Mouse (Mus musculus) small intestine, adult 2 months (tissue): ENCODE measurements around the gene Hnrnpm.

ENCODE experiments used
- CTCF ChIP-seq: fragments of 200-500 bp; IDR thresholded peaks from 2 replicates; pipeline ENCODE4 v1.5.1; 2012; ENCODE audit warnings: low read depth, mild to moderate bottlenecking, control low read depth, inconsistent platforms, low read length, moderate library complexity, mixed read lengths; ENCODE audit not compliant: insufficient replicate concordance, insufficient read length; ENCODE audit errors: extremely low read depth
- POLR2A ChIP-seq: fragments of 200-500 bp; IDR thresholded peaks from 2 replicates; pipeline ENCODE4 v1.6.1; 2012; ENCODE audit warnings: low read depth, mild to moderate bottlenecking, control low read depth, inconsistent platforms, low read length, moderate library complexity

DNA sequence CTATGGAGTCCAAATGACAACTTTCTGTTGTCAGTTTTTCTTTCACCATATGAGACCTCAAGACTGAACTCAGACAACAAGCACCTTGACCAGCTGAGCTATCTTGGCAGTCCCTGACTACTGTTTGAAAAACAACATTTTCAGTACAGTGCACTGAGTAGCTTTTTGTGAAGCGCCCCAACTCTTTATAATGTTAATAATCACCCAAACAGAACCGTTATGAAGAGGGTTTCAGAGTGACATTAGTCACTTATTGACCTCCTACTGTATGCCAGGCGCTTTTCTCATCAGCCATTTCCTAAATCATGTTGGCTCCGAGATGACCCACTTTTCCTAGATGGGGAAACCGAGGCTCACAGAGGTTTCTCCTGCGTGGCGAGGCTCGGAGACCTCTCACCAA is 31.3 kb upstream of the Hnrnpm start:
- TF ChIP-seq CTCF (no peak), POLR2A (no peak)
